Mouse (Mus musculus) forebrain, embryonic 14.5 days (tissue): ENCODE results near the gene Psme1. TPM values are rescaled to one million over a fixed set of nuclear protein-coding genes. Genes with fewer than 3 reads are reported as not detected.

Experiments used
- ATAC-seq: fragments of 200-750 bp; cut with Nextera tagmentation; 2 replicates; pipeline ENCODE4 v1.8.0; 2017; ENCODE audit warnings: mild to moderate bottlenecking, moderate library complexity
- DNase-seq: peaks from one replicate; pipeline ENCODE4 v3.0.0-alpha.2; 2015; ENCODE audit warnings: low spot score
- H3K27ac ChIP-seq: fragments of 300-500 bp; sonication (generic); 2 replicates; pipeline ENCODE4 v1.5.1; 2014; ENCODE audit warnings: low read depth, mild to moderate bottlenecking, control low read depth, low read length, moderate library complexity
- H3K27me3 ChIP-seq: fragments of 300-500 bp; sonication (generic); replicated peaks from 2 replicates; pipeline ENCODE4 v1.6.1; 2014; ENCODE audit warnings: low read length, control low read depth, mixed read lengths; ENCODE audit not compliant: control insufficient read depth, insufficient read depth
- H3K36me3 ChIP-seq: fragments of 300-500 bp; sonication (generic); 2 replicates; pipeline ENCODE4 v1.6.1; 2014; ENCODE audit warnings: low read length, control low read depth; ENCODE audit not compliant: control insufficient read depth, insufficient read depth
- H3K4me1 ChIP-seq: fragments of 300-500 bp; sonication (generic); 2 replicates; pipeline ENCODE4 v1.6.1; 2014; ENCODE audit warnings: antibody characterized with exemption, low read length, control low read depth; ENCODE audit not compliant: control insufficient read depth, insufficient read depth
- H3K4me2 ChIP-seq: fragments of 300-500 bp; sonication (generic); 2 replicates; pipeline ENCODE4 v1.6.1; 2014; ENCODE audit warnings: mild to moderate bottlenecking, control low read depth, low read length
- H3K4me3 ChIP-seq: fragments of 300-500 bp; sonication (generic); 2 replicates; pipeline ENCODE4 v1.5.1; 2014; ENCODE audit warnings: low read depth, low read length, control low read depth
- H3K9ac ChIP-seq: fragments of 300-500 bp; sonication (generic); 2 replicates; pipeline ENCODE4 v1.6.1; 2014; ENCODE audit warnings: mild to moderate bottlenecking, low read length, control low read depth, moderate library complexity
- H3K9me3 ChIP-seq: fragments of 300-500 bp; sonication (generic); replicated peaks from 2 replicates; pipeline ENCODE4 v1.6.1; 2016; ENCODE audit warnings: low read length, control low read depth, mixed read lengths; ENCODE audit not compliant: control insufficient read depth
- WGBS: fragments of 180-500 bp; shearing (Covaris S2); extraction: QIAGEN DNeasy Blood & Tissue Kit; methylation state at CpG from one replicate; pipeline ENCODE4 v1.1.7; 2014; 5-methylcytosine and 5-hydroxymethylcytosine counted together
- polyA plus RNA-seq: library from polyadenylated mRNA; unstranded; fragments of >200 nt; fragmentation: Nextera tagmentation; extraction: Ambion mirVana; gene quantifications from 2 replicates; pipeline ENCODE4 v1.2.1, GENCODE M21; 2014

The Psme1 gene
- polyA plus RNA-seq, 1 experiment from 2014 or later = 192 TPM

- Histone ChIP-seq H3K4me1 (no peaks in the 10 kb centered on the region), H3K9me3 (no peaks in the 10 kb centered on the region), H3K4me2 (peak overlapping the region; percentile 36), H3K27me3 (no peaks in the 10 kb centered on the region), H3K36me3 (peaks cover 74% of the 10 kb centered on the region), H3K4me3 (peak overlapping the region; percentile 3; the same call in 1 of the 2 replicates), H3K9ac (no peak overlapping the region; the same call in 1 of the 2 replicates), H3K27ac (no peak overlapping the region)
- 20% methylated on average over 19 of the region's 19 CpGs for WGBS
- DNase-seq = peak; percentile 84
- ATAC-seq = peak; percentile 90
These were observed 26.0 kb downstream of the Psme1 start for GRCm38 (mm10) chr14:55603633-55604576.

- ATAC-seq = no peak
- Histone ChIP-seq H3K27ac (no peak overlapping the region), H3K4me3 (no peak overlapping the region), H3K27me3 (no peaks in the 10 kb centered on the region), H3K9ac (no peak overlapping the region), H3K36me3 (peaks cover 73% of the 10 kb centered on the region), H3K9me3 (no peaks in the 10 kb centered on the region), H3K4me2 (no peak overlapping the region), H3K4me1 (no peaks in the 10 kb centered on the region)
- 95% methylated on average over 11 of the region's 11 CpGs for WGBS
- no peak for DNase-seq
These were observed 26.9 kb downstream of the Psme1 start for GRCm38 (mm10) chr14:55604823-55605222.

GRCm38 (mm10) chr14:55605743-55606459 is 28.0 kb downstream of the Psme1 start:
- H3K4me1 ChIP-seq = no peaks in the 10 kb centered on the region
- ATAC-seq = no peak
- H3K9ac ChIP-seq = no peak overlapping the region
- peaks cover 68% of the 10 kb centered on the region for H3K36me3 ChIP-seq
- H3K9me3 ChIP-seq = no peaks in the 10 kb centered on the region
- DNase-seq = no peak
- H3K27ac ChIP-seq = no peak overlapping the region
- no peaks in the 10 kb centered on the region for H3K27me3 ChIP-seq
- H3K4me3 ChIP-seq = no peak overlapping the region
- H3K4me2 ChIP-seq = no peak overlapping the region
- 94% methylated on average over 16 of the region's 16 CpGs for WGBS

- H3K27ac ChIP-seq = no peak overlapping the region
- DNase-seq (no peak), ATAC-seq (no peak)
- H3K4me2 ChIP-seq = no peak overlapping the region
- peaks cover 43% of the 10 kb centered on the region for H3K36me3 ChIP-seq
- 95% methylated on average over 6 of the region's 6 CpGs for WGBS
- H3K9ac ChIP-seq = no peak overlapping the region
- H3K4me1 ChIP-seq = no peaks in the 10 kb centered on the region
- H3K4me3 ChIP-seq = no peak overlapping the region
- H3K9me3 ChIP-seq = no peaks in the 10 kb centered on the region
- no peaks in the 10 kb centered on the region for H3K27me3 ChIP-seq
These were observed 30.4 kb downstream of the Psme1 start for GRCm38 (mm10) chr14:55608339-55608738.

- no peak overlapping the region for H3K4me2 ChIP-seq
- no peak overlapping the region for H3K9ac ChIP-seq
- ATAC-seq (no peak), DNase-seq (no peak)
- no peaks in the 10 kb centered on the region for H3K9me3 ChIP-seq
- peaks cover 19% of the 10 kb centered on the region for H3K36me3 ChIP-seq
- no peak overlapping the region for H3K4me3 ChIP-seq
- no peaks in the 10 kb centered on the region for H3K27me3 ChIP-seq
- no peaks in the 10 kb centered on the region for H3K4me1 ChIP-seq
- no peak overlapping the region for H3K27ac ChIP-seq
- WGBS = 69% methylated on average over 6 of the region's 6 CpGs
These were observed 35.4 kb downstream of the Psme1 start for GRCm38 (mm10) chr14:55613346-55613745.

GRCm38 (mm10) chr14:55614565-55615178 is 36.7 kb downstream of the Psme1 start:
- H3K36me3 ChIP-seq = peaks cover 7% of the 10 kb centered on the region; the same call in 1 of the 2 replicates

GRCm38 (mm10) chr14:55615876-55616275 is 38.0 kb downstream of the Psme1 start:
- H3K9ac ChIP-seq = no peak overlapping the region
- H3K9me3 ChIP-seq = no peaks in the 10 kb centered on the region
- no peaks in the 10 kb centered on the region for H3K4me1 ChIP-seq
- no peak overlapping the region for H3K27ac ChIP-seq
- H3K4me3 ChIP-seq = no peak overlapping the region
- DNase-seq = no peak
- no peak for ATAC-seq
- H3K27me3 ChIP-seq = no peaks in the 10 kb centered on the region
- WGBS = 55% methylated on average over 2 of the region's 2 CpGs
- no peaks in the 10 kb centered on the region for H3K36me3 ChIP-seq
- H3K4me2 ChIP-seq = no peak overlapping the region

More at GRCm38 (mm10) chr14:55614565-55615178, 36.7 kb downstream of the Psme1 start:
- no peaks in the 10 kb centered on the region for H3K27me3 ChIP-seq
- H3K4me2 ChIP-seq = no peak overlapping the region
- no peaks in the 10 kb centered on the region for H3K9me3 ChIP-seq
- no peak overlapping the region for H3K4me3 ChIP-seq
- H3K27ac ChIP-seq = no peak overlapping the region
- WGBS = 82% methylated on average over 7 of the region's 7 CpGs
- ATAC-seq (no peak), DNase-seq (no peak)
- H3K4me1 ChIP-seq = no peaks in the 10 kb centered on the region
- no peak overlapping the region for H3K9ac ChIP-seq

- ATAC-seq (no peak), DNase-seq (no peak)
- Histone ChIP-seq H3K4me1 (no peaks in the 10 kb centered on the region), H3K9me3 (no peaks in the 10 kb centered on the region), H3K4me2 (no peak overlapping the region), H3K27ac (no peak overlapping the region), H3K27me3 (no peaks in the 10 kb centered on the region), H3K4me3 (no peak overlapping the region), H3K9ac (no peak overlapping the region), H3K36me3 (no peaks in the 10 kb centered on the region)
- WGBS = 84% methylated on average over 2 of the region's 2 CpGs
These were observed 38.9 kb downstream of the Psme1 start for GRCm38 (mm10) chr14:55616844-55617243.
